Mouse (Mus musculus): ENCODE data around the gene Galnt6. TPM values are rescaled to one million over a fixed set of nuclear protein-coding genes. Genes with fewer than 3 reads are reported as not detected.

The Galnt6 gene
- total RNA-seq, 2 experiments from 2014 or later: 4.2 to 9.6 TPM

GRCm38 (mm10) chr15:100686434-100686833 is 42.7 kb downstream of the Galnt6 start:
- no peak for ATAC-seq (ENCODE audit: poor library complexity, severe bottlenecking)

- no peak for ATAC-seq (ENCODE audit: poor library complexity, severe bottlenecking)
These were observed 43.3 kb downstream of the Galnt6 start for GRCm38 (mm10) chr15:100685849-100686248.

GRCm38 (mm10) chr15:100685255-100685654 is 43.9 kb downstream of the Galnt6 start:
- no peak for ATAC-seq (ENCODE audit: poor library complexity, severe bottlenecking)

GRCm38 (mm10) chr15:100684450-100684849 is 44.7 kb downstream of the Galnt6 start:
- ATAC-seq (ENCODE audit: poor library complexity, severe bottlenecking): no peak

GRCm38 (mm10) chr15:100683041-100683440 is 46.1 kb downstream of the Galnt6 start:
- peak; percentile 83 for ATAC-seq (ENCODE audit: poor library complexity, severe bottlenecking)

GRCm38 (mm10) chr15:100681770-100682169 is 47.4 kb downstream of the Galnt6 start:
- ATAC-seq (ENCODE audit: poor library complexity, severe bottlenecking): no peak

GRCm38 (mm10) chr15:100680381-100680780 is 48.8 kb downstream of the Galnt6 start:
- no peak for ATAC-seq (ENCODE audit: poor library complexity, severe bottlenecking)

- no peak; the same call in 1 of the 2 replicates for ATAC-seq (ENCODE audit: poor library complexity, severe bottlenecking)
These were observed 50.2 kb downstream of the Galnt6 start for GRCm38 (mm10) chr15:100679005-100679404.

- ATAC-seq (ENCODE audit: poor library complexity, severe bottlenecking): peak; percentile 37
These were observed 50.6 kb downstream of the Galnt6 start for GRCm38 (mm10) chr15:100678581-100678980.

GRCm38 (mm10) chr15:100677675-100678074 is 51.5 kb downstream of the Galnt6 start:
- ATAC-seq (ENCODE audit: poor library complexity, severe bottlenecking): peak; percentile 34

GRCm38 (mm10) chr15:100676521-100676920 is 52.7 kb downstream of the Galnt6 start:
- ATAC-seq (ENCODE audit: poor library complexity, severe bottlenecking): no peak

GRCm38 (mm10) chr15:100675486-100675885 is 53.7 kb downstream of the Galnt6 start:
- ATAC-seq (ENCODE audit: poor library complexity, severe bottlenecking): no peak

- ATAC-seq (ENCODE audit: poor library complexity, severe bottlenecking): no peak
These were observed 54.6 kb downstream of the Galnt6 start for GRCm38 (mm10) chr15:100674566-100674965.

GRCm38 (mm10) chr15:100673585-100674391 is 55.4 kb downstream of the Galnt6 start:
- peak; percentile 51 for ATAC-seq (ENCODE audit: poor library complexity, severe bottlenecking)

GRCm38 (mm10) chr15:100670833-100671232 is 58.3 kb downstream of the Galnt6 start:
- no peak for ATAC-seq (ENCODE audit: poor library complexity, severe bottlenecking)

GRCm38 (mm10) chr15:100670004-100670403 is 59.2 kb downstream of the Galnt6 start:
- no peak for ATAC-seq (ENCODE audit: poor library complexity, severe bottlenecking)

- ATAC-seq (ENCODE audit: poor library complexity, severe bottlenecking): peak; percentile 68
These were observed 59.8 kb downstream of the Galnt6 start, which contains the start of gene Bin2 for GRCm38 (mm10) chr15:100669337-100669736. Bin2 (minus strand) TSS chr15:100669553.

- ATAC-seq (ENCODE audit: poor library complexity, severe bottlenecking): no peak
These were observed 61.2 kb downstream of the Galnt6 start for GRCm38 (mm10) chr15:100667871-100668545.

GRCm38 (mm10) chr15:100667420-100667819 is 61.8 kb downstream of the Galnt6 start:
- ATAC-seq (ENCODE audit: poor library complexity, severe bottlenecking): no peak

GRCm38 (mm10) chr15:100666851-100667250 is 62.3 kb downstream of the Galnt6 start:
- ATAC-seq (ENCODE audit: poor library complexity, severe bottlenecking): no peak

- ATAC-seq (ENCODE audit: poor library complexity, severe bottlenecking): peak; percentile 34
These were observed 62.9 kb downstream of the Galnt6 start for GRCm38 (mm10) chr15:100666219-100666696.

Measured in megakaryocyte, adult 5-6 weeks (primary cell).